8 mouse cellular contexts compared by ENCODE assay signal in genomic region chr10:44177365-44177764, GRCm38 (mm10). TPM values are rescaled to one million over a fixed set of nuclear protein-coding genes. Genes with fewer than 3 reads are reported as not detected.
A peak's percentile ranks its signal among the peaks of the same experiment; 100 is the strongest.
DNase-seq lines count a peak whose midpoint lies in the region; ATAC-seq and TF ChIP-seq lines count a peak whose summit lies in the region.

No protein-coding gene starts in this region.

- no peak for TF ChIP-seq EP300 in lung, postnatal 0 days (IDR thresholded peaks at IDR 0.05)

- peak; percentile 20 for DNase-seq in heart, adult 8-10 months (ENCODE audit: low spot score)
- no peak for DNase-seq in heart, adult 11 months
- peak; percentile 49 for DNase-seq in A20 (ENCODE audit: low read depth, low spot score)
- DNase-seq in brain, embryonic 14.5 days (ENCODE audit: low read depth) = peak; percentile 71
- peak; percentile 75 for DNase-seq in lung, postnatal 0 days (ENCODE audit: low spot score)
- DNase-seq in spleen, postnatal 36 days (ENCODE audit: low spot score in 2 of 2) = no peak
- no peak for DNase-seq in urinary bladder, postnatal 10 days (ENCODE audit: low spot score)
- no peak for DNase-seq in thymus, adult 18-20 months

- H3K4me2 ChIP-seq in lung, postnatal 0 days (replicated peaks; ENCODE audit: low read depth, low read length) = no peak overlapping the region

- H3K27ac ChIP-seq in lung, postnatal 0 days (ENCODE audit: low read length) = no peak overlapping the region

- H3K9me3 ChIP-seq in lung, postnatal 0 days (ENCODE audit: low read length) = no peaks in the 10 kb centered on the region

- H3K9ac ChIP-seq in lung, postnatal 0 days (replicated peaks; ENCODE audit: low read depth) = no peak overlapping the region

- TF ChIP-seq CTCF in brain, embryonic 14.5 days (IDR thresholded peaks at IDR 0.05; ENCODE audit: borderline replicate concordance, extremely low read depth, insufficient read depth, insufficient read length) = peak; percentile 51; the same call in 1 of the 2 replicates
- TF ChIP-seq CTCF in lung, postnatal 0 days (IDR thresholded peaks at IDR 0.05) = peak; percentile 77

- H3K27me3 ChIP-seq in lung, postnatal 0 days (replicated peaks; ENCODE audit: insufficient read depth, low read length) = no peaks in the 10 kb centered on the region

- WGBS in lung, postnatal 0 days = 0% methylated on average over 1 of the region's 1 CpGs

- TF ChIP-seq POLR2A in brain, embryonic 14.5 days (IDR thresholded peaks at IDR 0.05; ENCODE audit: borderline replicate concordance, extremely low read depth, insufficient read depth, insufficient read length, poor library complexity, severe bottlenecking) = no peak

- H3K4me1 ChIP-seq in lung, postnatal 0 days (ENCODE audit: insufficient read depth, low read depth, low read length) = no peaks in the 10 kb centered on the region

- H3K36me3 ChIP-seq in lung, postnatal 0 days (ENCODE audit: insufficient read depth, low read length) = no peaks in the 10 kb centered on the region

- ATAC-seq in lung, postnatal 0 days = no peak

- H3K4me3 ChIP-seq in lung, postnatal 0 days (ENCODE audit: low read depth, low read length) = no peak overlapping the region

RNA-seq across cellular contexts. Expression of gene Crybg1, which starts 28.7 kb away (rescaled TPM):
- 1 to 10 TPM; 3.3 to 4.0 (median 3.4) TPM for total RNA-seq in heart, adult 8-10 months (2022)
- polyA plus RNA-seq in brain, embryonic 14.5 days (2012; rRNA removed) = 0.25 and 0.36 TPM in 2 replicates
- 0.69 and 0.82 TPM in 2 replicates for polyA plus RNA-seq in lung, postnatal 0 days (2015; fragmentation: Nextera tagmentation; extraction: Ambion mirVana)

Comparison
In these comparisons a context has a peak if more than half of its experiments do, and no peak if none do; other contexts are left out.
1. DNase-seq: peak in heart, adult 8-10 months (single experiment), A20 (single experiment), brain, embryonic 14.5 days (single experiment) and lung, postnatal 0 days (single experiment); none in heart, adult 11 months (single experiment), spleen, postnatal 36 days (0 of 2), urinary bladder, postnatal 10 days (single experiment) and thymus, adult 18-20 months (0 of 2).